Mouse (Mus musculus) kidney, postnatal 0 days (tissue): Measurements from ENCODE around the gene Lmnb2. TPM values are rescaled to one million over a fixed set of nuclear protein-coding genes. Genes with fewer than 3 reads are reported as not detected.

Source experiments
- ATAC-seq: fragments of 200-750 bp; cut with Nextera tagmentation; replicated peaks from 2 replicates; pipeline ENCODE4 v1.8.0; 2017; ENCODE audit warnings: low read depth, moderate number of reproducible peaks, moderate TSS enrichment, moderate library complexity; ENCODE audit not compliant: low FRiP score
- DNase-seq: peaks from one replicate; pipeline ENCODE4 v3.0.0-alpha.2; 2016; ENCODE audit warnings: low spot score
- H3K27ac ChIP-seq: fragments of 300-500 bp; sonication (generic); 2 replicates; pipeline ENCODE4 v1.5.1; 2014; ENCODE audit warnings: mild to moderate bottlenecking
- H3K27me3 ChIP-seq: fragments of 300-500 bp; sonication (generic); 2 replicates; pipeline ENCODE4 v1.6.1; 2014; ENCODE audit warnings: low read length, mixed read lengths; ENCODE audit not compliant: insufficient read depth
- H3K36me3 ChIP-seq: fragments of 300-500 bp; sonication (generic); 2 replicates; pipeline ENCODE4 v1.6.1; 2014; ENCODE audit warnings: low read length, mixed read lengths; ENCODE audit not compliant: insufficient read depth
- H3K4me1 ChIP-seq: fragments of 300-500 bp; sonication (generic); replicated peaks from 2 replicates; pipeline ENCODE4 v1.6.1; 2014; ENCODE audit warnings: antibody characterized with exemption, low read length, mixed read lengths; ENCODE audit not compliant: insufficient read depth
- H3K4me2 ChIP-seq: fragments of 300-500 bp; sonication (generic); 2 replicates; pipeline ENCODE4 v1.6.1; 2014; ENCODE audit warnings: mild to moderate bottlenecking, low read length, moderate library complexity, mixed read lengths
- H3K4me3 ChIP-seq: fragments of 300-500 bp; sonication (generic); replicated peaks from 2 replicates; pipeline ENCODE4 v1.5.1; 2014; ENCODE audit warnings: low read depth, low read length
- H3K9ac ChIP-seq: fragments of 300-500 bp; sonication (generic); 2 replicates; pipeline ENCODE4 v1.6.1; 2014; ENCODE audit warnings: low read depth, low read length
- H3K9me3 ChIP-seq: fragments of 300-500 bp; sonication (generic); replicated peaks from 2 replicates; pipeline ENCODE4 v1.6.1; 2016; ENCODE audit warnings: low read length, inconsistent platforms, mixed read lengths
- CTCF ChIP-seq: IDR thresholded peaks from 2 replicates; pipeline ENCODE4 v1.5.1; 2016; ENCODE audit warnings: antibody characterized with exemption, low read depth, mild to moderate bottlenecking, moderate library complexity
- WGBS: fragments of 180-500 bp; shearing (Covaris S2); extraction: QIAGEN DNeasy Blood & Tissue Kit; methylation state at CpG from one replicate; pipeline ENCODE4 v1.1.7; 2014; 5-methylcytosine and 5-hydroxymethylcytosine counted together
- polyA plus RNA-seq: library from polyadenylated mRNA; unstranded; fragments of >200 nt; fragmentation: Nextera tagmentation; extraction: Ambion mirVana; gene quantifications from 2 replicates; pipeline ENCODE4 v1.2.1, GENCODE M21; 2015

The Lmnb2 gene
- polyA plus RNA-seq, 1 experiment from 2014 or later, result 21.9 TPM

DNA sequence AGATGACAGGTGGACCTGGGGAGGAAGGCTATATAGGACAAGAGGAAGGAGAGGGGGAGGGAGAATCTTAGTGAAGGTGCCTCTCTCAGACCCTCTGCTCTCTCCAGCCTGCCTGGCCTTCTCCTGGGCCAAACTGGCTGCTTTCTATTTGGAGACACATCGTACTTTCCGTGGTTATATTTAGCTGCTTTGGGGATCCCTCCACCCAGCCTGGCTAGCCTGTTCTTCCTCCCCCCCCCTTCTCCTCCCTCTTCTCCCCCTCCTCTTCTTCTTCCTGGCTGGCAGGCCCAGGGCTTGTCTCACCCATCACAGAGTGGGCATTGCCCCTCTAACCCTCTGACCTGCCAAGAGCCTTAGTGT is 22.9 kb upstream of the Lmnb2 start:
- no peak for DNase-seq
- no peak for TF ChIP-seq CTCF
- Histone ChIP-seq H3K4me3 (no peak overlapping the region), H3K4me2 (peak overlapping the region; percentile 55), H3K36me3 (no peaks in the 10 kb centered on the region), H3K9me3 (no peaks in the 10 kb centered on the region), H3K4me1 (peaks cover 50% of the 10 kb centered on the region), H3K9ac (0 out of 2 replicates have a peak overlapping the region, but pooled peaks have one; percentile 23), H3K27ac (peak overlapping the region; percentile 57), H3K27me3 (no peaks in the 10 kb centered on the region)
- no peak for ATAC-seq
- 41% methylated on average over 2 of the region's 2 CpGs for WGBS

DNA sequence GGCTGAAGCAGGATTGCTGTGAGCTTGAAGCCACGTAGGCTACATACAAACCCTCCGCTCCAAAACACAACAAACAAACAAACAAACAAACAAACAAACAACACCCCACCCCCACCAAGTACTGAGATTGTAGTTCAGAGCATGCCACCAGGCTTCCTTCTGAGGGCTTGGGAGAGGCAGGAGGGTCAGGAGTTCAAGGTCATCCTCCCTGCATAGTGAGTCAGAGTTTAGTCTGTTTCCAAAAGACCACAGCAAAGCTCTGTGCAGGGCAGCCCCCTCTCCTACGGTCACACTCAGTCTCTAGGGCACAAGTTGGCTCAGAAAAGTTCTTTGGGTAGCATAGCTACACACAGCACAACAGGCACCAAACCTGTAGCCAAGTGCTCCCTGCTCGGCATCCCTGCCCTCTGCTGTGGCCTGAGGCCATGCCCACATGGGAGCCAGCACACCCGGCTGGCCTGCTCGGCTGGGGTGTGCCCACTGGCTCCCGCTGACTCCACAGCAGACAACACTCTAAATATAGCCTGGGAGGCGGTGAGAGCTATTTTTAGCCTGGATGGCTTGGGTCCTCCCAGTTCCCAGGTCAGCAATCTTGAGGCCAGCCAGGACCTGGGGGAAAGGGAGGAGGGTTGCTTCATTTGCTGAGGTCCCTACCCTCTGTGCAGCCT is 22.4 kb upstream of the Lmnb2 start:
- no peaks in the 10 kb centered on the region for H3K36me3 ChIP-seq
- H3K4me2 ChIP-seq, result peak overlapping the region; percentile 55
- no peaks in the 10 kb centered on the region for H3K9me3 ChIP-seq
- TF ChIP-seq CTCF, result no peak
- no peaks in the 10 kb centered on the region for H3K27me3 ChIP-seq
- peak; percentile 69 for DNase-seq
- whole genome bisulfite sequencing, result 13% methylated on average over 8 of the region's 8 CpGs
- peak overlapping the region; percentile 57 for H3K27ac ChIP-seq
- ATAC-seq, result no peak; the same call in 1 of the 2 replicates
- H3K9ac ChIP-seq, result 0 out of 2 replicates have a peak overlapping the region, but pooled peaks have one; percentile 23
- H3K4me3 ChIP-seq, result no peak overlapping the region; the same call in 1 of the 2 replicates
- peaks cover 56% of the 10 kb centered on the region for H3K4me1 ChIP-seq

DNA sequence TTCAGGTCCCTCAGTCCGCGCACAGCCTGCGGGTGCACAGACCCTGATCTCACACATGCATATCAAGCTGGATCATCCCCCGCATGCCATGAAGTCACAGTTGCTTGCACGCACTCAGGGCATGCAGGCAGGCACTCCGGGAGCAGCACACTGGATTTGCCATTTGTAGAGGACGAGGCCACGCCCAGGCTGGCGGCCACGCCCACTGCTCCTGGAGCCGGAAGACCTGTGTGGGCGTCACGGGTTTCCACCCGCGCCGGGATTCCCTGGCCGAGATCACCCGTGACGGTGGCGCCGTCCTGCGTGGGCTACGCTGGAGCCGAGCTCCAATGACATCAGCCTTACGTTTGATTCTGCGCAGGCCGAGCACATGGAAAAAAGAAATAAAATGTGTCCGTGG is 21.6 kb upstream of the Lmnb2 start:
- Histone ChIP-seq H3K36me3 (no peaks in the 10 kb centered on the region), H3K4me3 (peak overlapping the region; percentile 9; the same call in 1 of the 2 replicates), H3K27ac (peak overlapping the region; percentile 60), H3K9ac (0 out of 2 replicates have a peak overlapping the region, but pooled peaks have one; percentile 14), H3K4me2 (peak overlapping the region; percentile 55), H3K4me1 (peaks cover 57% of the 10 kb centered on the region), H3K9me3 (no peaks in the 10 kb centered on the region), H3K27me3 (no peaks in the 10 kb centered on the region)
- peak; percentile 92 for DNase-seq
- WGBS, result 1% methylated on average over 28 of the region's 28 CpGs
- TF ChIP-seq CTCF, result no peak
- ATAC-seq, result peak; percentile 69

DNA sequence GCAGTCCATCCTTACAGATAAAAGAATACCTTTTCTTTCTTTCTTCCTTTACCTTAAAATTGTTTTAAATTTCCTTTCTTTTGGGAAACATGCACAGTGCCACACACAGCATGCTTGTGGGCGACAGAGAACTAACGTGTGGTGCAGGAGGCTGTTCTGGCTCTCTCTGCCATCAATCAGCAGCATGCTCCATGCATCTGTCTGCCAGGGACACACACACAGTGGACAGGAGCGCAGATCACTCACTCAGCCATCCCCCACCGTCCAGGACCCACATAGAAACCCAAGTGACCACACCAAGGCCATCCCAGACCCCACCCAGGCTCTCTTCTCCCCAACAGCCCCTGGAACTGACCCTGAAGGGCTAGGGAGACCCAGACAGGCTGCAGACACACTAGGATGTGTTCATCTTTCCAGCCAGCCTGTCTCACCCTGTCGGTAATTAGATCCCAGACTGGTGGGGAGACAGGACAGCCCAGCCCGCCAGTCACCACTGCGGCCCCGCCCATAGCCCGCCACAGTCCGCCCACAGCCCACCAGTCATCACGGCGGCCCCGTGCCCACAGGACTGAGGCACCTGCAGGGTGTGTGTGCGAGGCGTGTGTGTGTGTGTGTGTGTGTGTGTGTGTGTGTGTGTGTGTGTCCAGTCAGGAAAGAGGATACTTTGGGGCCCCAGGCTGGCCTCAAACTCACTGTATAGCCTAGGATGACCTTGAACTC is 20.9 kb upstream of the Lmnb2 start:
- Histone ChIP-seq H3K9me3 (no peaks in the 10 kb centered on the region), H3K4me3 (peak overlapping the region; percentile 9; the same call in 1 of the 2 replicates), H3K4me2 (peak overlapping the region; percentile 55), H3K27ac (peak overlapping the region; percentile 60; the same call in 1 of the 2 replicates), H3K36me3 (no peaks in the 10 kb centered on the region), H3K27me3 (no peaks in the 10 kb centered on the region), H3K9ac (0 out of 2 replicates have a peak overlapping the region, but pooled peaks have one; percentile 14), H3K4me1 (peaks cover 57% of the 10 kb centered on the region)
- ATAC-seq (peak; percentile 26; the same call in 1 of the 2 replicates), DNase-seq (peak; percentile 72)
- WGBS, result 13% methylated on average over 15 of the region's 15 CpGs
- no peak for TF ChIP-seq CTCF

DNA sequence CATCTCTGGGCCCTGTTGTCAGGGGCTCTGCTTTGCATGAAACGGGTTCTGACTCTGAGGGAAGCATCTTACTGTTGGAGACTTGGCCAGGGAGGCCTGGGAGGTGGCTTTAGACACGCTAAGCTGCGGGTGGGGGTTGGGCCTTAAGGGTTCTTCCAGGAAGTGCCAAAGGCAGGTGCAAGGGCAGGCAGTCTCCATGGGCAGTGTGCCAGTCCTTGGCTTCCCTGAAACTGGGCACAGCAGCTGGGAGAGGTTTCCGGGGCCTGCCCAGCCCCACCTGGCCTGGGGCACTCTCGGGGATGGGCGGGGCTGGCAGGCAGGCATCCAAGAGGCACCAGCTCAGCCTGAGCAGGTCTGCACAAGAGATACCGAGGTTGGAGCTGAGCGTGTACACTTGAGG is 19.6 kb upstream of the Lmnb2 start:
- Histone ChIP-seq H3K36me3 (no peaks in the 10 kb centered on the region), H3K9me3 (no peaks in the 10 kb centered on the region), H3K9ac (0 out of 2 replicates have a peak overlapping the region, but pooled peaks have one; percentile 9), H3K4me1 (peaks cover 67% of the 10 kb centered on the region), H3K4me3 (no peak overlapping the region), H3K4me2 (no peak overlapping the region), H3K27ac (0 out of 2 replicates have a peak overlapping the region, but pooled peaks have one; percentile 48), H3K27me3 (peaks cover 9% of the 10 kb centered on the region)
- DNase-seq (peak; percentile 43), ATAC-seq (no peak; the same call in 1 of the 2 replicates)
- TF ChIP-seq CTCF, result no peak
- 27% methylated on average over 8 of the region's 8 CpGs for WGBS

DNA sequence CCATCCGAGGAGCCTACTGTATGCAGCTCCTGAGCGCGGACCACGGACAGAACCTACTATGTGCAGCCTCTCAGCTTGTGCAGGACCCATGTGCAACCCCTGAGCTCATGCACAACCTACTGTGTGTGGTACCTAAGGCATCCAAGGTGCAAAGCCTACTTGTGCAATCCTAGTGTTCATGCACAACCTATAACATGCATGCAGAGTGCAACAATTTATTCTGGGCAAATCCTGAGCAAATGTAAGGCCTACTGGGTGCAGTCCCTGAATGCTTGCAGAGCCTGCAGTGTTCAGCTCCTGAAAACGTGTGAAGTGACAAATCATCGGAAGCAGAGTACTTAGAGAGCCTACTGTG is 18.7 kb upstream of the Lmnb2 start:
- Histone ChIP-seq H3K27ac (no peak overlapping the region), H3K4me1 (peaks cover 75% of the 10 kb centered on the region), H3K9ac (no peak overlapping the region), H3K36me3 (no peaks in the 10 kb centered on the region), H3K27me3 (peaks cover 12% of the 10 kb centered on the region), H3K9me3 (no peaks in the 10 kb centered on the region), H3K4me2 (peak overlapping the region; percentile 61), H3K4me3 (no peak overlapping the region)
- WGBS, result 20% methylated on average over 6 of the region's 6 CpGs
- no peak for TF ChIP-seq CTCF
- DNase-seq, result no peak
- no peak for ATAC-seq
